Mouse (Mus musculus): ENCODE data around the gene Slc25a26.
A peak's percentile ranks its signal among the peaks of the same experiment; 100 is the strongest.

DNA sequence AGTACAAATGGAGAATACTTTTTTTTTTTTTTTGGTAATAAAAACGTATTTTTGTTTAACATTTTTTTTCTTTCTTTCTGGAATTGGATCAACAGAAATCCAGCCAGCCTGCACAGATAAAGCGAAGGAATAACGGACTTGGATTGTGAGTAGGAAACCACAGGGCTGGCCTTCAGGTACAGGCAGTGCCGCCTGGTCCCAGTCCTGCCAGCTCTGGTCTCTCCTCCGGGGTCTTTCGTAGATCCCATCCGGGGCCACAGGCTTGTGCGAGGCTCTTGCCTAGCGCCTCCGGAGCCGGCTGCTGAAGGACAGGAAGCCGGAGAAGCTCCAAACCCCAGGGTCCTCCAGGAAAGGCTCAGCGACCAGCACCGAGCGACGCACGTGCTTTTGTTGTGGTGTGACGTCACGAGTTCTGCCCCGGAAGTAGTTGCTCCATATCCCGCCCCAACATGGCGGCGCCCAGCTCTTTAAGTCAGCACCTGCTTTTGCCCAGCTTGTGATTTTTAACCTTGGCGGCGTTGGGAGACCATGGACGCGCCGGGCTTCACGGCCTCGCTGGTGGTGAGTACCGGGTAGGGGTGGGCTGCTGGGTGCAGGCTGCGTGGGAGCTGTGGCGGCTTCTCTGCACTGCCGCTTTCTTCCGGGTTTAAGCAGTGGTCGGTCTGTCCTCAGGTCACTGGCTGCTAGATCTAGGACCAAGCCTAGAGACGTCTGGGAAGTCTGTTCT lies at the start of gene Slc25a26:
- TF ChIP-seq CTCF (IDR thresholded peaks at IDR 0.05; ENCODE audit: control insufficient read depth, insufficient read depth, insufficient read length): no peak
- no peak for TF ChIP-seq MYOG (IDR thresholded peaks at IDR 0.05; ENCODE audit: control insufficient read depth, extremely low read depth, insufficient read length)
- TF ChIP-seq MAX (IDR thresholded peaks at IDR 0.05): peak; percentile 88
- no peak for TF ChIP-seq CEBPB (IDR thresholded peaks at IDR 0.05; ENCODE audit: low read depth)
- TF ChIP-seq USF1 (IDR thresholded peaks at IDR 0.05; ENCODE audit: low read depth): no peak
